Mouse (Mus musculus) forebrain, embryonic 12.5 days (tissue): Measurements from ENCODE around the gene Pcca. TPM values are rescaled to one million over a fixed set of nuclear protein-coding genes. Genes with fewer than 3 reads are reported as not detected.

ENCODE experiments used
- ATAC-seq: fragments of 200-750 bp; cut with Nextera tagmentation; 2 replicates; pipeline ENCODE4 v1.8.0; 2017; ENCODE audit warnings: moderate TSS enrichment; ENCODE audit not compliant: low FRiP score
- H3K27ac ChIP-seq: fragments of 300-500 bp; sonication (generic); 2 replicates; pipeline ENCODE4 v1.5.1; 2016; ENCODE audit warnings: mild to moderate bottlenecking
- H3K27me3 ChIP-seq: fragments of 300-500 bp; sonication (generic); 2 replicates; pipeline ENCODE4 v1.6.1; 2016; ENCODE audit warnings: mild to moderate bottlenecking
- H3K36me3 ChIP-seq: fragments of 300-500 bp; sonication (generic); replicated peaks from 2 replicates; pipeline ENCODE4 v1.6.1; 2016; ENCODE audit warnings: mild to moderate bottlenecking
- H3K4me1 ChIP-seq: fragments of 300-500 bp; sonication (generic); 2 replicates; pipeline ENCODE4 v1.6.1; 2016
- H3K4me2 ChIP-seq: fragments of 300-500 bp; sonication (generic); 2 replicates; pipeline ENCODE4 v1.6.1; 2016; ENCODE audit warnings: mild to moderate bottlenecking, moderate library complexity
- H3K4me3 ChIP-seq: fragments of 300-500 bp; sonication (generic); replicated peaks from 2 replicates; pipeline ENCODE4 v1.5.1; 2016; ENCODE audit warnings: mild to moderate bottlenecking
- H3K9ac ChIP-seq: fragments of 300-500 bp; sonication (generic); 2 replicates; pipeline ENCODE4 v1.6.1; 2016; ENCODE audit warnings: mild to moderate bottlenecking
- H3K9me3 ChIP-seq: fragments of 300-500 bp; sonication (generic); 2 replicates; pipeline ENCODE4 v1.6.1; 2016
- WGBS: fragments of 180-500 bp; shearing (Covaris S2); methylation state at CpG from one replicate; pipeline ENCODE4 v1.1.7; 2016; 5-methylcytosine and 5-hydroxymethylcytosine counted together
- polyA plus RNA-seq: library from polyadenylated mRNA; unstranded; fragments of >200 nt; fragmentation: Nextera tagmentation; extraction: Ambion mirVana; gene quantifications from 2 replicates; pipeline ENCODE4 v1.2.1, GENCODE M21; 2016

Pcca gene
- polyA plus RNA-seq, 1 experiment from 2014 or later = 34.7 TPM

DNA sequence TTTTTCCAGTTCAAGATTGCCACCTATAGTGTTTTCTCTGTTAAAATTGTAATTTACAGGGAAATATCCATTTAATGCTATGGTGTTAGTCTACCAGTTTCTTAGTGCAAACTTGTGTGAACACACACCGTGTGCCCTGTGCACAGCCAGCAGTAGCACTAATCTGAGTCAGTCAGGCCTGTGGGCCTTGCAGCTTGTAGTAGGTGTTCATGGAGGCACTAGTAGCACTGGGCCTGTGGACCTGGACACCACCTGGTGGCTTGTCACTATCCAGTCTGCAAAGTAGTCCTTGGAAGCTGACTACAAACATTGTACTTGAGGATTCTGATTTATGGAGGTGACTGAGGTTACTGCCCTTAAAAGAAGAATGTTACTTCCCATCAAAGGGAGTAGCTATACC lies 300.6 kb downstream of the Pcca start:
- H3K27ac ChIP-seq = no peak overlapping the region
- no peaks in the 10 kb centered on the region for H3K36me3 ChIP-seq
- peaks cover 8% of the 10 kb centered on the region; the same call in 1 of the 2 replicates for H3K4me1 ChIP-seq
- H3K4me3 ChIP-seq = no peak overlapping the region
- no peaks in the 10 kb centered on the region for H3K27me3 ChIP-seq
- H3K4me2 ChIP-seq = no peak overlapping the region
- H3K9me3 ChIP-seq = no peaks in the 10 kb centered on the region
- H3K9ac ChIP-seq = no peak overlapping the region
- no peak for ATAC-seq
- WGBS = 97% methylated on average over 1 of the region's 1 CpGs

DNA sequence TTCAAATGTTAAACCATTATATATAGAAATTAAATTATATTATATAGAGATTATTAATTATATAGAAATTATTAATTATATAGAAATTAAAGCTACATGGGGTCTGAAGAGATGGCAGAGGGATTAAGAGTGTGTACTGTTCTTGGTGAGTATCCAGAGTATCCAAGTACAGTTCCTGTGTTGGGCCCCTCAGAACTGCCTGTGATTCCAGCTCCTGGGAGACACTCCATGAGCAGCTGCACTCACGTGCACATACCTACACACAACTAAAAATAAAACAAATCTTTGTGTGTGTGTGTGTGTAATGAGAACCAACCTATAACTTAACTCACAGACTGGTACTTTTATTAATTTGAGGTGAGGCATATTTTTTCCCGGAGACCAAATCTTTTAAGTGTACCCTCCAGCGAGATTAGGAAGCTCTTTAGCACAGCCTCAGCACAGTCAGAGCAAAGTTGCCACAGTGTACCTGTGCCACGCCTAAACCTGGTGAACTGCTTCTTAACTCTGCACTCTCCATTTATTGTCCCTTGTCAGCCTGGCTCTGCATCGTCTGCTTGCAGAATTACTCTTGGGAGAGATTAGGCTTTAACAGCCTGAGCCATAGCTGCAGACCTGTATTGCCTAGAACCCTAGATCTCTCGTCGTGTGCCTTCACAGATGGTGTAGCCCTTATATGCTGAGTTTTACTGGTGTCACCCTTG lies 301.5 kb downstream of the Pcca start:
- no peak overlapping the region for H3K4me3 ChIP-seq
- no peak overlapping the region for H3K4me2 ChIP-seq
- no peak overlapping the region for H3K27ac ChIP-seq
- ATAC-seq = no peak; the same call in 1 of the 2 replicates
- WGBS = 70% methylated on average over 7 of the region's 7 CpGs
- no peaks in the 10 kb centered on the region for H3K27me3 ChIP-seq
- H3K4me1 ChIP-seq = peaks cover 8% of the 10 kb centered on the region; the same call in 1 of the 2 replicates
- no peak overlapping the region for H3K9ac ChIP-seq
- H3K9me3 ChIP-seq = no peaks in the 10 kb centered on the region
- H3K36me3 ChIP-seq = no peaks in the 10 kb centered on the region

GRCm38 (mm10) chr14:122836221-122836620 lies 302.1 kb downstream of the Pcca start:
- no peak overlapping the region for H3K4me3 ChIP-seq
- H3K4me2 ChIP-seq = no peak overlapping the region
- 0 out of 2 replicates have a peak overlapping the region, but pooled peaks have one; percentile 1 for H3K27ac ChIP-seq
- WGBS = 31% methylated on average over 4 of the region's 4 CpGs
- peaks cover 8% of the 10 kb centered on the region; the same call in 1 of the 2 replicates for H3K4me1 ChIP-seq
- H3K27me3 ChIP-seq = no peaks in the 10 kb centered on the region
- no peaks in the 10 kb centered on the region for H3K36me3 ChIP-seq
- ATAC-seq = 0 out of 2 replicates have a peak, but pooled peaks have one; percentile 27
- H3K9me3 ChIP-seq = no peaks in the 10 kb centered on the region
- H3K9ac ChIP-seq = no peak overlapping the region

DNA sequence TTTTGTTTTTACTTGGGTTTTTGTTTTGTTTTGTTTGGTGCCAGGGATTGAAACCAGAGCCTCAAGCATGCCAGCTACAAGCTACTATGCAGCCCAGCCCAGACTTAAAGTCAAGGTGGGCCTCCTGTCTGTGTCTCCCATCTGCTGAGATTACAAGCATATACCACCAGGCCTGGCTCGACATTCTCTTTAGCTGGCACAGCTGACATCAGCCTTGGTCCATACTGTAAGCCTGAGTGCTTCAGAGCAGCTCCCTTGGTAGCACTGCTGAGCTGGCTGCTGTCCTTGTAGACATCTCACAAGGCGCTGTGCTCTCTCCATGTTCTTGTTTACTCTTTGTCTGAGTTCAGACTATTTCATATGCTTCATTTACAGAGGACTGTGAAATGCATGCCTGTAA lies 302.9 kb downstream of the Pcca start:
- peak; percentile 17; the same call in 1 of the 2 replicates for ATAC-seq
- no peaks in the 10 kb centered on the region for H3K27me3 ChIP-seq
- H3K4me1 ChIP-seq = peaks cover 8% of the 10 kb centered on the region; the same call in 1 of the 2 replicates
- H3K4me2 ChIP-seq = no peak overlapping the region
- no peak overlapping the region for H3K27ac ChIP-seq
- no peaks in the 10 kb centered on the region for H3K36me3 ChIP-seq
- H3K4me3 ChIP-seq = no peak overlapping the region
- WGBS = 81% methylated on average over 2 of the region's 2 CpGs
- no peak overlapping the region for H3K9ac ChIP-seq
- H3K9me3 ChIP-seq = no peaks in the 10 kb centered on the region

DNA sequence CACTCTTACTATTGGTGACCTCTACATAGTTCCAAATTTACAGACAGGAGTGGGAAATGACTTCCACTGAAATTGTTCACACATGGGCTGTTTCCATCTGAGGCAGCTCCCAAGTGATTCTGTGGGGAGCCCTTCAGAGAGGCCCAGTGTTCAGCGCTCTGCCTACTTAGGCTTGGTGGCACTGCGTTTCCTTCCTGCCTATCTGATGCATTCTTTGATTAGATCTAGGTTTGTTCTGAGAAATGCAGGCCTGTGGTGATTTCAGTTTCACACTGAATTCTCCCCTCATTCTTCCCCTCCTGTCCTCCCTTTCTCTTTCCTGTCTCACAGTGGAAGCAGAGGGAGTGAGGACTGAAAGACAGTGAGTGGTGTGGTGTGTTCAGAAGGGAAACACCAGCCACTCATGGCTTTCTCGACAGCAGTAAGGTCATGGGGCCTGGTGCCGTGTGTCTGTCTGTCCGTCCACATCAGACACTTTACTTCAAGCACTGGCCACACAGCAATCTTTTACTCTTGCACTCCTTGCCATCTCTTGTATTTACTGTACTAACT lies 318.5 kb downstream of the Pcca start:
- no peaks in the 10 kb centered on the region for H3K9me3 ChIP-seq
- no peak overlapping the region for H3K9ac ChIP-seq
- no peak overlapping the region for H3K27ac ChIP-seq
- no peak overlapping the region for H3K4me3 ChIP-seq
- no peaks in the 10 kb centered on the region for H3K4me1 ChIP-seq
- ATAC-seq = no peak
- no peaks in the 10 kb centered on the region for H3K27me3 ChIP-seq
- H3K4me2 ChIP-seq = no peak overlapping the region
- 84% methylated on average over 5 of the region's 5 CpGs for WGBS
- H3K36me3 ChIP-seq = no peaks in the 10 kb centered on the region

GRCm38 (mm10) chr14:122859792-122860191 lies 325.7 kb downstream of the Pcca start:
- H3K4me2 ChIP-seq = no peak overlapping the region
- H3K9ac ChIP-seq = no peak overlapping the region
- no peak overlapping the region for H3K4me3 ChIP-seq
- peaks cover 7% of the 10 kb centered on the region; the same call in 1 of the 2 replicates for H3K4me1 ChIP-seq
- H3K27ac ChIP-seq = no peak overlapping the region
- no peak for ATAC-seq
- 96% methylated on average over 1 of the region's 1 CpGs for WGBS
- H3K27me3 ChIP-seq = no peaks in the 10 kb centered on the region
- H3K36me3 ChIP-seq = no peaks in the 10 kb centered on the region
- 0 out of 2 replicates have a peak, but pooled peaks cover 3% of the 10 kb centered on the region for H3K9me3 ChIP-seq

GRCm38 (mm10) chr14:122862623-122863022 lies 328.5 kb downstream of the Pcca start:
- Histone ChIP-seq H3K4me2 (no peak overlapping the region), H3K9ac (no peak overlapping the region), H3K27me3 (peaks cover 7% of the 10 kb centered on the region; the same call in 1 of the 2 replicates), H3K4me1 (peaks cover 7% of the 10 kb centered on the region; the same call in 1 of the 2 replicates), H3K9me3 (0 out of 2 replicates have a peak, but pooled peaks cover 3% of the 10 kb centered on the region), H3K27ac (peak overlapping the region; percentile 59), H3K4me3 (no peak overlapping the region), H3K36me3 (no peaks in the 10 kb centered on the region)
- ATAC-seq = peak; percentile 75; the same call in 1 of the 2 replicates
- 24% methylated on average over 4 of the region's 4 CpGs for whole genome bisulfite sequencing

- H3K9me3 ChIP-seq = no peaks in the 10 kb centered on the region
- ATAC-seq = no peak
- no peak overlapping the region for H3K4me2 ChIP-seq
- peaks cover 9% of the 10 kb centered on the region; the same call in 1 of the 2 replicates for H3K4me1 ChIP-seq
- H3K36me3 ChIP-seq = no peaks in the 10 kb centered on the region
- no peak overlapping the region for H3K4me3 ChIP-seq
- peaks cover 20% of the 10 kb centered on the region for H3K27me3 ChIP-seq
- no peak overlapping the region for H3K9ac ChIP-seq
- H3K27ac ChIP-seq = no peak overlapping the region
- 89% methylated on average over 4 of the region's 4 CpGs for WGBS
Observed at GRCm38 (mm10) chr14:122865462-122866129, 331.5 kb downstream of the Pcca start.

GRCm38 (mm10) chr14:122867531-122868285 lies 333.6 kb downstream of the Pcca start:
- peaks cover 28% of the 10 kb centered on the region for H3K27me3 ChIP-seq
- no peak overlapping the region for H3K9ac ChIP-seq
- peaks cover 12% of the 10 kb centered on the region for H3K4me1 ChIP-seq
- H3K4me2 ChIP-seq = no peak overlapping the region
- H3K9me3 ChIP-seq = no peaks in the 10 kb centered on the region
- 87% methylated on average over 4 of the region's 4 CpGs for WGBS
- ATAC-seq = no peak
- H3K36me3 ChIP-seq = no peaks in the 10 kb centered on the region
- H3K4me3 ChIP-seq = no peak overlapping the region
- no peak overlapping the region for H3K27ac ChIP-seq

DNA sequence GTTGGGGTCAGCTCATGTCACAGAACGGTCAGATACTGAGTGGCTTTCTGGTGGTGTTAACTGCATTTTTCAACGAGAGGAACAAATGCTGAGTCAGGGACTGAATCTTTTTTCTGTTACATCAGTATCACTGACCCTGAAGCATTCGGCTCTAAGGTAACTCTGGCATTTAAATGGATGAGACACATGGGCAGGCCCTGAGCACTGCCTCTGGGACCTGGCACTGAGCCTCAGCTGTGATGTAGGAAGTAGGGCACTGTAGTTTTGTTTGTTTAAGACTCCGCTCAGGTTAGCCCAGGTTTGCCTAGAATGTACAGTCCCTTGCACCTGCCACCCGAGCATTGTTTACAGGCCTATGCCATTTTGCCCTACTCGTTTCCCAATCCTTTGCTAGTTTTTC lies 335.7 kb downstream of the Pcca start:
- Histone ChIP-seq H3K27ac (no peak overlapping the region), H3K27me3 (peaks cover 42% of the 10 kb centered on the region), H3K36me3 (no peaks in the 10 kb centered on the region), H3K9me3 (no peaks in the 10 kb centered on the region), H3K4me2 (no peak overlapping the region), H3K4me3 (no peak overlapping the region), H3K9ac (no peak overlapping the region), H3K4me1 (peaks cover 14% of the 10 kb centered on the region)
- 77% methylated on average over 6 of the region's 6 CpGs for WGBS
- no peak for ATAC-seq

DNA sequence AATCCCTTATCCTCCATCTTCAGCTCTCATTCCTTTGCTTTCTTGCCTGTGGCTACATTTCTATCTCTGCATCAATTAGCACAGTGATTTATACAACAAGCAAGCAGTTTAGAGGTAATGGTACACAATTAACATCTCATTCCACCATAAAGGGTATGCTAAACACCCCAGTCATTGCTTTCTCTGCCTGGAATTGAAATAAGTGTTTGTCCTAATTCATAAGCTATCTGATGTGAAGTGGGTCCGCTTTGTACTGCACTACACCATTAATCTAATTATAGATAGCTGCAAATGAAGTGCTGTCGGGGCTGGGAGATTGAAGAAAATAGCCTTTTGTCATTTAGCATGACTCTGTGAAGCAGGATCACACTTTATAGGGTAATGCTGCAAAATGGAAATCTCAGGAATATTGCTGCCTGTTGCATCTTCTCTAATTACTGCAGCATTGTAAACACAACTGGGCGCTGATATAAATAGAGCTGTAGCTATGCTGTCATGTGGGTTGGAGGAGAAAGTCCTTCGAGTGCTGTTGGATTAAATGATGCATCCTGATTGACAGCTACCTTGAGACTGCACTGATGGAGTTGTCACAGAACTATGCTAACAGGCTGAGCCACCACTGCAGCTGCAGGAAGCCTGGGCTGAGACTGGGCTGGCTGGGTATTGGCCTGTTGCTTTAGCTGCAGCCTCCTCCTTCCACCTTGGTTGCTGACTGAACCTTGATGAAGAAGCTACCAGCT lies 337.9 kb downstream of the Pcca start:
- no peak overlapping the region for H3K27ac ChIP-seq
- no peak overlapping the region for H3K4me3 ChIP-seq
- peaks cover 48% of the 10 kb centered on the region for H3K27me3 ChIP-seq
- 15% methylated on average over 4 of the region's 4 CpGs for WGBS
- peak; percentile 73 for ATAC-seq
- peaks cover 25% of the 10 kb centered on the region for H3K4me1 ChIP-seq
- no peaks in the 10 kb centered on the region for H3K9me3 ChIP-seq
- H3K36me3 ChIP-seq = no peaks in the 10 kb centered on the region
- no peak overlapping the region for H3K9ac ChIP-seq
- H3K4me2 ChIP-seq = no peak overlapping the region; the same call in 1 of the 2 replicates
